Mouse (Mus musculus) kidney, embryonic 16.5 days (tissue): ENCODE results near the gene Spaca7. TPM values are rescaled to one million over a fixed set of nuclear protein-coding genes. Genes with fewer than 3 reads are reported as not detected.
"Not testable (repeated sequence)": the region's sequence is repeated elsewhere in the genome, so short reads cannot be mapped to it uniquely, and the experiment has no call there.

Source experiments
- ATAC-seq: fragments of 200-750 bp; cut with Nextera tagmentation; 2 replicates; pipeline ENCODE4 v1.8.0; 2017; ENCODE audit warnings: moderate TSS enrichment; ENCODE audit not compliant: low FRiP score, low TSS enrichment
- H3K27ac ChIP-seq: fragments of 300-500 bp; sonication (generic); 2 replicates; pipeline ENCODE4 v1.5.1; 2014; ENCODE audit warnings: low read length
- H3K27me3 ChIP-seq: fragments of 300-500 bp; sonication (generic); 2 replicates; pipeline ENCODE4 v1.6.1; 2014; ENCODE audit warnings: low read length, control low read depth, mixed read lengths; ENCODE audit not compliant: insufficient read depth
- H3K36me3 ChIP-seq: fragments of 300-500 bp; sonication (generic); 2 replicates; pipeline ENCODE4 v1.6.1; 2014; ENCODE audit warnings: low read length, control low read depth, mixed read lengths; ENCODE audit not compliant: insufficient read depth
- H3K4me1 ChIP-seq: fragments of 300-500 bp; sonication (generic); 2 replicates; pipeline ENCODE4 v1.6.1; 2014; ENCODE audit warnings: low read length, control low read depth, mixed read lengths; ENCODE audit not compliant: insufficient read depth
- H3K4me2 ChIP-seq: fragments of 300-500 bp; sonication (generic); replicated peaks from 2 replicates; pipeline ENCODE4 v1.6.1; 2014; ENCODE audit warnings: low read depth, low read length
- H3K4me3 ChIP-seq: fragments of 300-500 bp; sonication (generic); 2 replicates; pipeline ENCODE4 v1.5.1; 2014; ENCODE audit warnings: mild to moderate bottlenecking, low read length
- H3K9ac ChIP-seq: fragments of 300-500 bp; sonication (generic); replicated peaks from 2 replicates; pipeline ENCODE4 v1.6.1; 2014; ENCODE audit warnings: low read length
- H3K9me3 ChIP-seq: fragments of 300-500 bp; sonication (generic); 2 replicates; pipeline ENCODE4 v1.6.1; 2016; ENCODE audit warnings: low read length, control low read depth
- WGBS: fragments of 180-500 bp; shearing (Covaris S2); extraction: QIAGEN DNeasy Blood & Tissue Kit; methylation state at CpG from one replicate; pipeline ENCODE4 v1.1.7; 2014; 5-methylcytosine and 5-hydroxymethylcytosine counted together
- polyA plus RNA-seq: library from polyadenylated mRNA; unstranded; fragments of >200 nt; fragmentation: Nextera tagmentation; extraction: Ambion mirVana; gene quantifications from 2 replicates; pipeline ENCODE4 v1.2.1, GENCODE M21; 2015

The Spaca7 gene
- polyA plus RNA-seq, 1 experiment from 2014 or later, result 1.1 TPM

DNA sequence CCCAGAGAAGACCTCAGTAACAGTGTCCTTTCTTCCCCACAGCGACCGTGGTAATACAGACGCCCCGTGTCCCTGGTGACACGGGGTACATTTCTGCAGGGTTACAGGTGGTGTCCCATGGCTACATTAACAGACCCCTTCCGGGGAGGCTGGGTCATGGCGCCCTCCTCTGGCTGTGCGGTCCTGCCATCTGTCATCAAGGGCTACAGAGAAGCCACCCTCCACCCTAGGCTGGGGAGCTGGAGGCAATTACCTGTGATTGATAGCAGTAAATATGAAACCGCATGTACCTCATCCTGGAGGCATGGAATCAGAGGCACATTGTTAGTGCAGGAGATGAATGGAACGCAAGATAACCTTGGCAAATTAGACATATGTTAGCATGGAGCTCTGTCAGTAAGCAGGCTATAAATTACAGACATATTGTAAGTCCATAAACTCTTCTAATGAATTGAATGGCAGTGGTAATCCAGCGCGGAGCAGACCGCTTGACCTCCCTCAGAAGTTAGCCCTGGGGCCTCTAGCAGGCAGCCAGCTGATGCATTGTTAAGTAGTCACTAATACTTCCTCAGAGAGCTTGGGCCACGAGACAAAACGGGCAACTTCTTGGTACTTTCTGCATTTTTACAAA is 17.2 kb upstream of the Spaca7 start:
- Histone ChIP-seq H3K9ac (no peak overlapping the region), H3K4me2 (no peak overlapping the region), H3K9me3 (peaks cover 4% of the 10 kb centered on the region), H3K4me3 (no peak overlapping the region), H3K4me1 (no peaks in the 10 kb centered on the region), H3K27ac (no peak overlapping the region), H3K27me3 (peaks cover 17% of the 10 kb centered on the region), H3K36me3 (no peaks in the 10 kb centered on the region)
- ATAC-seq, result no peak
- 43% methylated on average over 15 of the region's 15 CpGs for WGBS

DNA sequence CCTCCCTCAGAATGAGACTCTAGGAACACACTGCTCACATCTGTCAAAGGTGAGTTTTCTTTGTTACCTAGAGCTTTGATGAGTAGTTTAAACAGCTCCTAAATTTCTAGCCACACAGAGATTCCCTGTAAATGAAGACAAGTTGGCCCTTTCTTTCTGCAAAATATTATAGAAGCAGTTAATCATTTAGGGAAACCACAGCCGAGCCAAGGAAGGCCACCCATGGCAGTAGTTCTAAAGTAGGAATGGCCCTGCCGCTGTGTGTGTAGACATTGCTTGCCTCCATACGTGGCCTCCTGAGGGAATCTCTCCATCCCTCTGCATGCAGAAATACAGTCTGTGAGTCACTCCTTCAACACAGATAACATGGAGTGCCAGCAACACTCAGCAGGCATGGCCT is 14.0 kb upstream of the Spaca7 start:
- Histone ChIP-seq H3K9me3 (no peaks in the 10 kb centered on the region), H3K9ac (no peak overlapping the region)
- 64% methylated on average over 3 of the region's 3 CpGs for WGBS

DNA sequence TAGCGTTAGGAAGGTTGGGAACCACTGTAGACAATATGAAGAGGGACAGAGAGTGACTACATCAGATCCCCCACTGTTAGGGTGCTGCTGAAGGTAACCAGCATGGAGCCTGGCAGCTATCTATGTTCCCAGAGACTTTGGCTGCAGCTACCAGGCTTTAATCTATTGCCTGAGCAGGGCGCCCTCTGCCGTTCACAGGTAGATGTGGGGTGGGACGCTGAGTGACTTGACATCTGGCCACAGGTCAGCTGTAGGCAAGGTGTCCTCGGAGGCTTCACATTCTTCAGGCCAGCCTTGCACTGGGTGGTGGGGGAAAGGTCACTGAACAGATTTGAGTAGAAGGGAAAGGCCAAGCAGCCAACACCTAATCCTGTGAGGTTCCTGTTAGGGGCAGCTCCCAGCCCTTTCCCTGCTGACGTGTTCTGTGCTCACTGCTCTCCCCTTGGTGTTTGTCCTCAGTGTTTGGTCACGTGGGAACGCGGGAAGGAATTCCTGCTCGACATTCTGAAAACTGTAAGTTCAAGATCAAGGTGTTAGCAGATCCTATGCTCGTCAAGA is 11.3 kb upstream of the Spaca7 start:
- H3K4me1 ChIP-seq, result no peaks in the 10 kb centered on the region
- 19% methylated on average over 11 of the region's 11 CpGs for WGBS
- H3K4me2 ChIP-seq, result no peak overlapping the region
- no peaks in the 10 kb centered on the region for H3K36me3 ChIP-seq
- H3K27ac ChIP-seq, result no peak overlapping the region
- peaks cover 40% of the 10 kb centered on the region for H3K27me3 ChIP-seq
- H3K9me3 ChIP-seq, result no peaks in the 10 kb centered on the region
- no peak overlapping the region for H3K4me3 ChIP-seq
- no peak overlapping the region for H3K9ac ChIP-seq
- 0 out of 2 replicates have a peak, but pooled peaks have one; percentile 23 for ATAC-seq

More for the DNA sequence above, 14.0 kb upstream of the Spaca7 start:
- Histone ChIP-seq H3K4me1 (no peaks in the 10 kb centered on the region), H3K36me3 (no peaks in the 10 kb centered on the region), H3K27ac (no peak overlapping the region), H3K4me2 (no peak overlapping the region), H3K27me3 (peaks cover 37% of the 10 kb centered on the region), H3K4me3 (no peak overlapping the region)
- ATAC-seq, result no peak

DNA sequence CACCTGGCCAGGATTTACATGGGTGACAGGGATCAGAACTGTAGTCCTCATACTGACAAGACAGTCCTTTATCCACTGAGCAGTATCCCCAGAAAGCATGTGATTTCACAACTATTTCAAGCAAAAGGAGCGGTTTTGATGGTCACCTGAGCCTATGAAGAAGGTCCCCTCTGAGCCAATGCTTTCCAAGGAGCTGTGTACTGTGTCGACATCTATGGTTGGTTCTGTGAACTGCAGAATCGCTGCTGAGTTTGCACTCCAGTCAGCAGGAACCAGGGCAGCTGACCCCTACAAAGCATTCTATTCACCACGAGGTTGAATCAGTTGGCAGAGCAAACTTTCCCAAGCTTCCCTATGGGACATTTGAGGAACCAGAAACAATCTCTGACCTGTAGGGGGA is 8.5 kb upstream of the Spaca7 start:
- WGBS, result 6% methylated on average over 4 of the region's 4 CpGs

DNA sequence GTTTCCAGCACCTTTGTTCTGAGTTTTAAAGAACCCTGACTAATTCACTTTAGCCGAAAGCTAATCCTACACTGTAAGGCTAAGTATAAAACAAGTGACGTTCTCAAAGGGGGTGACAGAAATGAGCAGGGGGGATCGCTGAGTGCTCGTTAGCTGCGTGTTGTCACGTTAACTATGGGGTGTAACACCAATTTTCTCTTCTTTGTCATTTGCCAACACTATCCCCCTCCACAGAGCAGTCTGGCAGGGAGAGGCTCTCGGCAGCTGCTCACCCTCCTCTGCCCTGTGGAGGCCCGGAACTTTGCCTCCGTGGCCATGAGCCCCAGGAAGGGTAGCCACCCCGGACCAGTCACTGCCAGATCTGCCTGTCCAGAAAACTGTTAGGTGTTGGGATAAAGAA is 7.3 kb upstream of the Spaca7 start:
- H3K9me3 ChIP-seq, result no peaks in the 10 kb centered on the region
- no peak overlapping the region for H3K4me2 ChIP-seq
- H3K36me3 ChIP-seq, result no peaks in the 10 kb centered on the region
- no peak for ATAC-seq
- no peak overlapping the region for H3K4me3 ChIP-seq
- WGBS, result 78% methylated on average over 10 of the region's 10 CpGs
- no peaks in the 10 kb centered on the region for H3K4me1 ChIP-seq
- H3K9ac ChIP-seq, result no peak overlapping the region
- no peak overlapping the region for H3K27ac ChIP-seq
- H3K27me3 ChIP-seq, result peaks cover 28% of the 10 kb centered on the region

More for the DNA sequence above, 8.5 kb upstream of the Spaca7 start:
- Histone ChIP-seq H3K9me3 (no peaks in the 10 kb centered on the region), H3K27ac (no peak overlapping the region), H3K4me2 (no peak overlapping the region), H3K27me3 (peaks cover 31% of the 10 kb centered on the region), H3K4me1 (no peaks in the 10 kb centered on the region), H3K36me3 (no peaks in the 10 kb centered on the region), H3K4me3 (no peak overlapping the region), H3K9ac (no peak overlapping the region)
- ATAC-seq, result peak; percentile 59; the same call in 1 of the 2 replicates

DNA sequence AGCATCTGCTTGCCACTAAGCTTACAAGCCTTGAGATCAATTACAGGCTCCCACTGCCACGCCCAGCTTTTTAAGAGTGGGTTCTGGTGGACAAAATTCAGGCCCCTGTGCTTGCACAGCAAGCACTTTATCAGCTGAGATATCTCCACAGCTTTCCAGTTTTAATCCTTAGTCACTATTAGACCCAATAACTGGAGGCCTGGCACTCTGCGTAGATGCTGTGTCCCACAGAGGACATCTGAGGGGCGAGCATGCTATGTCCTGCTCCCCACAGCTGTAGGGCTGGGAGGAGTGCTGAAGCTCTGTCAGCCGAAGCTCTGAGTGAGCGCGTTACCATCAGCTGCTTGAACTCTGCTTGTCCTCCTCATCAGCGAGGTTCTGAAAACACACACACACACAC is 6.3 kb upstream of the Spaca7 start:
- H3K27ac ChIP-seq, result no peak overlapping the region
- H3K36me3 ChIP-seq, result no peaks in the 10 kb centered on the region
- H3K9me3 ChIP-seq, result no peaks in the 10 kb centered on the region
- H3K9ac ChIP-seq, result no peak overlapping the region
- H3K4me2 ChIP-seq, result no peak overlapping the region
- ATAC-seq, result no peak
- H3K4me3 ChIP-seq, result no peak overlapping the region
- peaks cover 23% of the 10 kb centered on the region for H3K27me3 ChIP-seq
- WGBS, result 52% methylated on average over 7 of the region's 7 CpGs
- no peaks in the 10 kb centered on the region for H3K4me1 ChIP-seq

DNA sequence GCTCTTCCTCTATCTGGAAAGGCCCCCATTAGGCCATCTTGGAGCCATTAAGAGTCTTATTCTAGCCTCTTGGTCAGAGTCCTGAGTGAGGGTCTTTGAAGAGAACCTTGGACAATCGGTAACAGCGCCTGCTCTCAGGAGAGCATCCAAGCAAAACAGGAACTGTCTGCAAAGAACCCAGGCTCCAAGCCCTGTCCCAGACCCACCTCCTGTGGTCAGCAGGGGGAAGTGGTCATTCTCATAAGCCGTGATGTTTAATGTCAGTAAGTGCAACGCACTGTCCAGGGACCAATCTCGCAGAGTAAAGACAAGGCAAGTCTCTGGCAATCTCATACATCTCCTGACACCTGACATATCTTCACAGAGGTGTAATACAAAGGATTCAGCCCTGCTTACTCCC is 3.2 kb downstream of the Spaca7 start:
- Histone ChIP-seq H3K36me3 (no peaks in the 10 kb centered on the region), H3K4me1 (no peaks in the 10 kb centered on the region), H3K9me3 (no peaks in the 10 kb centered on the region), H3K27me3 (no peaks in the 10 kb centered on the region), H3K27ac (no peak overlapping the region), H3K4me3 (no peak overlapping the region), H3K9ac (no peak overlapping the region), H3K4me2 (no peak overlapping the region)
- 63% methylated on average over 5 of the region's 5 CpGs for WGBS
- ATAC-seq, result no peak

DNA sequence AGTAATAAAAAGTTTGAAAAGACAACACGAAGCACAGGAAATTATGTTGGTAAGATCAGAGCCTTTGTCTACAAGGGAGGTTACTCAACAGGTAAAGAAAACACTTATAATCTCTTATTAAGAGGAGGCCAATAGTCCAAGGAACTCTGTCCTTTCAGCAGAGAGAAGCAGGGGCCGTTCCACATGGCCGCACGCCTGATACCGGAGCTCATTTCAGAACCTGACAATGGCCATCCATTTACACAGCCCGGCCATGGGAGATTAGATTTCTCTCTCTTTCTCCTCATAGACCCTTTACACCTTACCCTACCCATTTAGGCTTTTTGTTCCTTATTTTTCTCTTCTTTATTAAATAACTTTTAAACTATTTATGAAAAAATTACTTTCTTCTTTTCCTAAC is 3.9 kb downstream of the Spaca7 start:
- 47% methylated on average over 6 of the region's 6 CpGs for WGBS
- H3K4me3 ChIP-seq, result no peak overlapping the region
- H3K9ac ChIP-seq, result no peak overlapping the region
- no peaks in the 10 kb centered on the region for H3K4me1 ChIP-seq
- no peaks in the 10 kb centered on the region for H3K27me3 ChIP-seq
- no peaks in the 10 kb centered on the region for H3K36me3 ChIP-seq
- no peaks in the 10 kb centered on the region for H3K9me3 ChIP-seq
- H3K27ac ChIP-seq, result no peak overlapping the region
- H3K4me2 ChIP-seq, result no peak overlapping the region
- 0 out of 2 replicates have a peak, but pooled peaks have one; percentile 54 for ATAC-seq

DNA sequence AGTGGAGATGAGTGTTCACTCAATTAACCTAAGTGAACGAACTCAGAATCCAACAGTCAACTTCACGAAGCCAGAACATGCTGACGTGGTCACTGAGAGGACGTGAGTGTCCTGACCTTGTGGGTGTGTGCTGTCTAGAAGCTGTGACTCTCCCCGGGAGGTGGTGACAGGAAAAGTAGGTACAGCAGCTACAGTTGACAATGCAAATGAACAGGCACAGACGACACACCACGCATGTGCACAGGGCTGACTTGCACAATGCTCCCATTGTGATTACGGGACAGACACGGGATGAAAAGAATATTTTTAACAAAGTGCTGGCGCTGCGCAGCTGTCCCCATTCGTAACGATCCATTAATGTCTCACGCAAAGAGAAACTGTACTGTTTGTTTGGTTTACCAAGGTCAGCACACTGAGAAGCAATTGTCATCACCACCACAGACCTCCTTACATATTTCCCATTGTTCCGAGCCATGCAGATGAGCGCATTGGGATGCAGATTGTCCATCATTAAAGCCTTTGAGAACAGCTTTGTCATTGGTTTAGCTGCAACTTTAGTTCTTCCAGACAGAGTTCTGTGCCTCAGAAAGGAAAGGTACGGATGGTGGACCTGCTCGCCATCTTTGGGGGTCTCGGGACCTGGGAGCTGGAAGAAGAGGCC is 6.6 kb downstream of the Spaca7 start:
- H3K4me3 ChIP-seq, H3K4me1 ChIP-seq, H3K9me3 ChIP-seq, H3K27ac ChIP-seq, ATAC-seq, H3K4me2 ChIP-seq, H3K27me3 ChIP-seq, H3K9ac ChIP-seq, H3K36me3 ChIP-seq: not testable (repeated sequence)
- 85% methylated on average over 19 of the region's 19 CpGs for WGBS

DNA sequence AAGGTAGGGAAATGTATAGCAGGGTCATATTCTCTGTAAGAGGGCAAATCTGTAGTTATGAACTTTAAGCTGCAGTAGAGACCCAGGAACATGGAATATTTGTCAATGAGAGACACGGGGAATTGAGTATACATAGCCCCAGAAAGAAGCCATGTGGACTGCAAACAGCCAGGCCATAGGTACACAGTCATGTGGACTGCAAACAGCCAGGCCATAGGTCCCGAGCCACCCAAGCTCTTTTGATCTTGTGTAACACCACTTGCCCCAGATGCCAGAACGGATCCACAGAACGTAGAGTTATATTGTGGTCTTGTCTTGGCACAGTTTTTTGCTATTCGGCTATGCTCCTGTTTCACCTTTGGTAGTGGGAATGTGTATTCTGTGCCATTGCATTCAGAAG is 11.0 kb downstream of the Spaca7 start:
- no peaks in the 10 kb centered on the region for H3K4me1 ChIP-seq
- no peak overlapping the region for H3K4me3 ChIP-seq
- H3K27ac ChIP-seq, result no peak overlapping the region
- H3K4me2 ChIP-seq, result no peak overlapping the region
- no peak for ATAC-seq
- H3K36me3 ChIP-seq, result no peaks in the 10 kb centered on the region
- H3K9ac ChIP-seq, result no peak overlapping the region
- WGBS, result 89% methylated on average over 5 of the region's 5 CpGs
- H3K9me3 ChIP-seq, result no peaks in the 10 kb centered on the region
- no peaks in the 10 kb centered on the region for H3K27me3 ChIP-seq
